Mouse (Mus musculus) stomach, embryonic 14.5 days (tissue): ENCODE data around the gene Emc6. TPM values are rescaled to one million over a fixed set of nuclear protein-coding genes. Genes with fewer than 3 reads are reported as not detected.
A peak's percentile ranks its signal among the peaks of the same experiment; 100 is the strongest.

Source experiments
- ATAC-seq: fragments of 200-750 bp; cut with Nextera tagmentation; 2 replicates; pipeline ENCODE4 v1.8.0; 2017; ENCODE audit warnings: low read depth, moderate TSS enrichment; ENCODE audit not compliant: insufficient number of reproducible peaks, insufficient read depth, low FRiP score
- H3K27ac ChIP-seq: fragments of 300-500 bp; sonication (generic); 2 replicates; pipeline ENCODE4 v1.5.1; 2014; ENCODE audit warnings: mild to moderate bottlenecking, low read length, moderate library complexity, mixed read lengths
- H3K27me3 ChIP-seq: fragments of 300-500 bp; sonication (generic); 2 replicates; pipeline ENCODE4 v1.6.1; 2014; ENCODE audit warnings: low read length, control low read depth, mixed read lengths; ENCODE audit not compliant: control insufficient read depth, insufficient read depth
- H3K36me3 ChIP-seq: fragments of 300-500 bp; sonication (generic); 2 replicates; pipeline ENCODE4 v1.6.1; 2014; ENCODE audit warnings: mild to moderate bottlenecking, control low read depth, low read length, moderate library complexity, mixed read lengths; ENCODE audit not compliant: control insufficient read depth, insufficient read depth
- H3K4me1 ChIP-seq: fragments of 300-500 bp; sonication (generic); 2 replicates; pipeline ENCODE4 v1.6.1; 2014; ENCODE audit warnings: low read length, control low read depth, mixed read lengths; ENCODE audit not compliant: control insufficient read depth, insufficient read depth
- H3K4me2 ChIP-seq: fragments of 300-500 bp; sonication (generic); replicated peaks from 2 replicates; pipeline ENCODE4 v1.6.1; 2014; ENCODE audit warnings: low read depth, low read length, control low read depth
- H3K4me3 ChIP-seq: fragments of 300-500 bp; sonication (generic); 2 replicates; pipeline ENCODE4 v1.5.1; 2014; ENCODE audit warnings: low read depth, low read length, control low read depth
- H3K9ac ChIP-seq: fragments of 300-500 bp; sonication (generic); replicated peaks from 2 replicates; pipeline ENCODE4 v1.6.1; 2014; ENCODE audit warnings: low read depth, mild to moderate bottlenecking, control low read depth, low read length, moderate library complexity, mixed read lengths
- H3K9me3 ChIP-seq: fragments of 300-500 bp; sonication (generic); 2 replicates; pipeline ENCODE4 v1.6.1; 2016; ENCODE audit warnings: low read depth, low read length, control low read depth; ENCODE audit not compliant: control insufficient read depth
- WGBS: fragments of 180-500 bp; shearing (Covaris S2); extraction: QIAGEN DNeasy Blood & Tissue Kit; methylation state at CpG from one replicate; pipeline ENCODE4 v1.1.7; 2014; 5-methylcytosine and 5-hydroxymethylcytosine counted together
- polyA plus RNA-seq: library from polyadenylated mRNA; unstranded; fragments of >200 nt; fragmentation: Nextera tagmentation; extraction: Ambion mirVana; gene quantifications from 2 replicates; pipeline ENCODE4 v1.2.1, GENCODE M21; 2014

The Emc6 gene
- polyA plus RNA-seq, 1 experiment from 2014 or later: 116 TPM

DNA sequence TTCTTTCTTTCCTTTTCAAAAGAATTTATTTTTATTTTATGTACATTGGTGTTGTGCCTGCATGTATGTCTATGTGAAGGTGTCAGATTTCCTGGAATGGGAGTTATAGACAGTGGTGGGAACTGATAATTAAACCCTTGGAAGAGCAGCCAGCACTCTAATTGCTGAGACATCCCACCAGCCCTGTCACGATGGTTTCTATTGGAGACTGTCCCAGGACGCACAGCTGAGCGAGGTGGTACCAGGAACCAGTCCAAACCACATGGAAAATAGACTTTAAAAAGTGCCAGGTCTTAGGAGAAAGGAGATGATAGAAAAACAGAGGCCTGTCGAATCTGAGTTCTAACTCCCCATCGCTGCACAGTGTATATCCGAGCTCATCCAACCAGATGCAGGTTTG, 21.8 kb downstream of the Emc6 start:
- Histone ChIP-seq H3K9me3 (no peaks in the 10 kb centered on the region), H3K4me1 (no peaks in the 10 kb centered on the region), H3K27me3 (0 out of 2 replicates have a peak, but pooled peaks cover 6% of the 10 kb centered on the region), H3K9ac (no peak overlapping the region), H3K27ac (no peak overlapping the region), H3K36me3 (no peaks in the 10 kb centered on the region), H3K4me2 (no peak overlapping the region), H3K4me3 (no peak overlapping the region)
- 71% methylated on average over 6 of the region's 6 CpGs for WGBS
- no peak for ATAC-seq

DNA sequence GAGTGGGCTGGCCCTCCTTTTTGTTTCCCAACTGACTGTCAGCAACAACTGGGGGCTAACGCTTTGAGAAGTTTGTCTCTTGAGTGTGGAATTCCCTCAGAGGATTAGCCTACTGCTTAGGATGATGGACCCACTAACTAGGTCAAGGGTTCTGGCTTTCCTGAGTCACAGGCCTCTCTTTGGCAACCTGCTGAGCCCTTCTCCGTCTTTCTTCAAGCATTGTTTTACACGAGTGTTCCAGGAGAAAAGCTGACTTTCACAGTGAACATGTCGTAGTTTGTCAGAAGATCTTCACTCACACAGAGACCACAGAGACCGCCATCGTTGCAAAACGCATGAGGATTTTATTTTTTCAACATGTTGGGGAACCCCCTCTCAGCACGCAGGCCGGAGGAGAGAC, 28.6 kb downstream of the Emc6 start:
- H3K9ac ChIP-seq: no peak overlapping the region
- no peak for ATAC-seq
- WGBS: 85% methylated on average over 9 of the region's 9 CpGs
- H3K4me2 ChIP-seq: no peak overlapping the region
- H3K4me3 ChIP-seq: no peak overlapping the region
- no peaks in the 10 kb centered on the region for H3K36me3 ChIP-seq
- H3K4me1 ChIP-seq: no peaks in the 10 kb centered on the region
- no peaks in the 10 kb centered on the region for H3K9me3 ChIP-seq
- H3K27me3 ChIP-seq: no peaks in the 10 kb centered on the region
- no peak overlapping the region for H3K27ac ChIP-seq

- H3K4me1 ChIP-seq: no peaks in the 10 kb centered on the region
Observed at GRCm38 (mm10) chr11:73146975-73147365, 29.9 kb downstream of the Emc6 start.

DNA sequence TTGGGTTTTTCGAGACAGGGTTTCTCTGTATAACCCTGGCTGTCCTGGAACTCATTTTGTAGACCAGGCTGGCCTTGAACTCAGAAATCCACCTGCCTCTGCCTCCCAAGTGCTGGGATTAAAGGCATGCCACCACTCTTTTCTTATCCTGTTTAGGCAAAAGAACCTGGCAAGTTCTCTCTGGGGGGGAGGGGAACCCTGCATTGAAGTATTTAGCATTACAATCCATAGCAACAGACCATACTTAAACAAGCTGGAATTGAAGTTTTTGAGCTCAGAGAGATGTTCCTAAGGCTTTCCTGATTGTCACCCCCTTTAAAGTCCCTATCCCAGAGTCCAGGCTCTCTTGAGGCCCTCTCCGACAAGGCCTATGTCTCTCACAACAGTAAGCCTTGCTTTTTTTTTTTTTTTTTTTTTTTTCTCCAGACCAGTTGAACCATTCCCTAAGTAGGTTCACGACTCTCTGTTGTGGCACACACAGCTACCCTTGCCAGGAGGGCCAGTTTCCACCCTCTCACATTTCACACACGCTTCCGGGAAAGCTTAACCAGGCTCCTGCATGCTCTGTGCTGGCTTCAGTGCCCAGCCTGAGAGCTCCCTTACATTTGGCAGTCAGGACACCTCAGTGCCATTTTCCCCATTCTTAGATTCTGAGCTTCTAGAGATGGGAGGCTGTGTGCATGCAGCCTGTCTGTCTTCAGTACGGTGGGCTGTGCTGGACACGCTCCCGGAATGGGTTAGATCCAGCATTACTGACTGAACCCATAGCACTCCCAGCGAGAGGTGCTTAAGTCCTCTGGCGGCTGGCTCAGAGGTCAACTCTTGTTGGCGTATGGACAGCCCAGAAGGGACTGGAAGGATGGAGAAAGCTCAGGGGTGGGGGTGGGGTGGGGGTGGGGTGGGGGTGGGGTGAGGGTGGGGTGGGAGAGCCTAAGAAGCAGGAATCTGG, 30.5 kb downstream of the Emc6 start:
- no peaks in the 10 kb centered on the region for H3K36me3 ChIP-seq
- no peaks in the 10 kb centered on the region for H3K9me3 ChIP-seq
- H3K27me3 ChIP-seq: no peaks in the 10 kb centered on the region
- H3K27ac ChIP-seq: no peak overlapping the region
- 59% methylated on average over 11 of the region's 11 CpGs for WGBS
- H3K4me1 ChIP-seq: no peaks in the 10 kb centered on the region
- H3K4me2 ChIP-seq: no peak overlapping the region
- H3K4me3 ChIP-seq: no peak overlapping the region
- H3K9ac ChIP-seq: no peak overlapping the region
- ATAC-seq: no peak

More at GRCm38 (mm10) chr11:73146975-73147365, 29.9 kb downstream of the Emc6 start:
- Histone ChIP-seq H3K4me3 (no peak overlapping the region), H3K36me3 (no peaks in the 10 kb centered on the region), H3K9me3 (no peaks in the 10 kb centered on the region), H3K4me2 (no peak overlapping the region), H3K9ac (no peak overlapping the region), H3K27me3 (no peaks in the 10 kb centered on the region), H3K27ac (no peak overlapping the region)
- WGBS: 67% methylated on average over 7 of the region's 7 CpGs
- no peak for ATAC-seq

GRCm38 (mm10) chr11:73144261-73144681, 32.6 kb downstream of the Emc6 start:
- H3K27me3 ChIP-seq: no peaks in the 10 kb centered on the region
- ATAC-seq: no peak
- 79% methylated on average over 1 of the region's 1 CpGs for WGBS

DNA sequence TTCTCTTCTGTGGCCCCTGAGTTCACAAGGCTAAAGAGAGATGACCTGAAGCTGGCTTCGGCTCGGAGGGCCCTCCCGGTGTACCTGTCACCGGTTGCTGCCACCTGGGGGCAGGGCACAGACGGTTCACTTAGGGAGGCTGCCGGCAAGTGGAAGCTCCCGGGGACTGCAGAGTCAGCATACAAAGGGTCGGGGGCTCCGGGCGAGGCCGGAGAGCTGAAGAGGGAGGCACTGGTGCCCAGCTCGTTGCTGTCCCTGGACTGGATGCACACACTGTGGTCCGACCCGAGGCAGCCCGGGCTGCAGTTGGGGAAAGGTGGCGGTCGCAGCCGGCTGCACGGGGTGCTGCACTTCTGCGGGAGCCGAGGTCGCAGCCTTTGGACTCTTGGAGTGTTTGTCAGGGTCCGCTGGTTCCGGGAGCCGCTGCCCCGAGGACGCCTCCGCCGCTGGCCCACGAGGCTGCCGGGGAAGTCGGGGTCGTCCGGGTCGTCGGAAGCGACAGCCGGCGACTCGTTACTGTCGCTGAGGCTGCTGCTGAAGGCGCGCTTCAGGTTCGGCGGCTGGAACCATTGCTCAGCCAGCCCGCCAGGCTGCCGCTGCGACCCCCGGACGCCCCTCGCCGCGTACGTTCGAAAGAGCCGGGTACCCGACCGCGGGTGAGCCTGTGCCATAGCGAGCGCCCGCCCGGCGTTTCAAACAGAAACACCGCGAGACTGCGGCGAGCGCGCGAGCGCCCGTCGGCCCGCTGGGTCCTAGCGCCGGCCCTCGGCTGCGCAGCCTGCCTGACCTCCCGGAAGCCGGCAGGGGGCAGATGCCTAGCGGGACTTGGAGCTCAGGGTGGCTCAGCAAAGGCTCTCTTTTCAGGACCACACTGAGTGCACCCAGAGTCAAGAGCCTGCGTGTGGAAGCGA, 39.0 kb downstream of the Emc6 start, which contains the start of gene Haspin:
TSS of gene Haspin (minus strand) at position 704 of the 911 bp plus-strand sequence.
- H3K9ac ChIP-seq: peak within 1 kb of the TSS; percentile 77
- no peaks in the 10 kb centered on the region for H3K27me3 ChIP-seq
- peak; percentile 93 for ATAC-seq
- H3K4me1 ChIP-seq: peaks cover 22% of the 10 kb centered on the region
- peak within 1 kb of the TSS; percentile 96 for H3K4me3 ChIP-seq
- under 1% methylated on average over 80 of the region's 84 CpGs for WGBS
- no peak within 1 kb of the TSS for H3K27ac ChIP-seq
- peak within 1 kb of the TSS; percentile 72 for H3K4me2 ChIP-seq
- no peaks in the 10 kb centered on the region; the same call in 1 of the 2 replicates for H3K36me3 ChIP-seq
- H3K9me3 ChIP-seq: no peaks in the 10 kb centered on the region

More at GRCm38 (mm10) chr11:73144261-73144681, 32.6 kb downstream of the Emc6 start:
- no peak overlapping the region for H3K4me3 ChIP-seq
- H3K9me3 ChIP-seq: no peaks in the 10 kb centered on the region
- no peak overlapping the region for H3K9ac ChIP-seq
- H3K4me1 ChIP-seq: no peaks in the 10 kb centered on the region
- H3K36me3 ChIP-seq: no peaks in the 10 kb centered on the region
- H3K27ac ChIP-seq: no peak overlapping the region
- no peak overlapping the region for H3K4me2 ChIP-seq

- no peak overlapping the region for H3K27ac ChIP-seq
- no peaks in the 10 kb centered on the region for H3K9me3 ChIP-seq
- H3K4me3 ChIP-seq: peak overlapping the region; percentile 96
- no peaks in the 10 kb centered on the region for H3K27me3 ChIP-seq
- WGBS: 25% methylated on average over 11 of the region's 11 CpGs
- H3K9ac ChIP-seq: peak overlapping the region; percentile 77; the same call in 1 of the 2 replicates
- ATAC-seq: no peak
- H3K4me2 ChIP-seq: peak overlapping the region; percentile 72
- peaks cover 22% of the 10 kb centered on the region for H3K4me1 ChIP-seq
- peaks cover 4% of the 10 kb centered on the region; the same call in 1 of the 2 replicates for H3K36me3 ChIP-seq
Observed at GRCm38 (mm10) chr11:73137116-73137515, 39.7 kb downstream of the Emc6 start.

- no peak for ATAC-seq
- H3K27me3 ChIP-seq: no peaks in the 10 kb centered on the region
- H3K36me3 ChIP-seq: peaks cover 4% of the 10 kb centered on the region; the same call in 1 of the 2 replicates
- no peaks in the 10 kb centered on the region for H3K9me3 ChIP-seq
- H3K4me1 ChIP-seq: peaks cover 22% of the 10 kb centered on the region
- no peak overlapping the region for H3K27ac ChIP-seq
- peak overlapping the region; percentile 77; the same call in 1 of the 2 replicates for H3K9ac ChIP-seq
- peak overlapping the region; percentile 72 for H3K4me2 ChIP-seq
- peak overlapping the region; percentile 96 for H3K4me3 ChIP-seq
- WGBS: 75% methylated on average over 6 of the region's 6 CpGs
Observed at GRCm38 (mm10) chr11:73136587-73136986, 40.2 kb downstream of the Emc6 start.
